Mouse (Mus musculus) hindbrain, postnatal 0 days (tissue): ENCODE results near the gene Adamts5. TPM values are rescaled to one million over a fixed set of nuclear protein-coding genes. Genes with fewer than 3 reads are reported as not detected.

Experiments used
- ATAC-seq: fragments of 200-750 bp; cut with Nextera tagmentation; 2 replicates; pipeline ENCODE4 v1.8.0; 2017; ENCODE audit warnings: mild to moderate bottlenecking, moderate TSS enrichment, moderate library complexity
- DNase-seq: peaks from one replicate; pipeline ENCODE4 v3.0.0-alpha.2; 2015; ENCODE audit warnings: low spot score
- H3K27ac ChIP-seq: fragments of 300-500 bp; sonication (generic); 2 replicates; pipeline ENCODE4 v1.5.1; 2014; ENCODE audit warnings: mild to moderate bottlenecking
- H3K27me3 ChIP-seq: fragments of 300-500 bp; sonication (generic); 2 replicates; pipeline ENCODE4 v1.6.1; 2014; ENCODE audit warnings: low read length, mixed read lengths; ENCODE audit not compliant: insufficient read depth
- H3K36me3 ChIP-seq: fragments of 300-500 bp; sonication (generic); 2 replicates; pipeline ENCODE4 v1.6.1; 2014; ENCODE audit warnings: low read length, mixed read lengths; ENCODE audit not compliant: insufficient read depth
- H3K4me1 ChIP-seq: fragments of 300-500 bp; sonication (generic); 2 replicates; pipeline ENCODE4 v1.6.1; 2014; ENCODE audit warnings: antibody characterized with exemption, low read length, mixed read lengths; ENCODE audit not compliant: insufficient read depth
- H3K4me2 ChIP-seq: fragments of 300-500 bp; sonication (generic); 2 replicates; pipeline ENCODE4 v1.6.1; 2014; ENCODE audit warnings: low read depth, mild to moderate bottlenecking, low read length, moderate library complexity, mixed read lengths
- H3K4me3 ChIP-seq: fragments of 300-500 bp; sonication (generic); 2 replicates; pipeline ENCODE4 v1.5.1; 2014; ENCODE audit warnings: low read length
- H3K9ac ChIP-seq: fragments of 300-500 bp; sonication (generic); replicated peaks from 2 replicates; pipeline ENCODE4 v1.6.1; 2014; ENCODE audit warnings: mild to moderate bottlenecking, low read length, moderate library complexity, mixed read lengths
- H3K9me3 ChIP-seq: fragments of 300-500 bp; sonication (generic); 2 replicates; pipeline ENCODE4 v1.6.1; 2016; ENCODE audit warnings: low read length, mixed read lengths
- CTCF ChIP-seq: IDR thresholded peaks from 2 replicates; pipeline ENCODE4 v1.5.1; 2016; ENCODE audit warnings: antibody characterized with exemption, control low read depth, low read depth
- WGBS: fragments of 180-500 bp; shearing (Covaris S2); extraction: QIAGEN DNeasy Blood & Tissue Kit; methylation state at CpG from one replicate; pipeline ENCODE4 v1.1.7; 2014; 5-methylcytosine and 5-hydroxymethylcytosine counted together
- polyA plus RNA-seq: library from polyadenylated mRNA; unstranded; fragments of >200 nt; fragmentation: Nextera tagmentation; extraction: Ambion mirVana; gene quantifications from 2 replicates; pipeline ENCODE4 v1.2.1, GENCODE M21; 2015
- total RNA-seq: library from RNA; depleted of rRNA; stranded (reverse); fragments of >200 nt; gene quantifications from 2 replicates; pipeline ENCODE4 v1.2.3, GENCODE M21; 2014

Gene Adamts5
- total and polyA plus RNA-seq, 2 experiments from 2014 or later: 3.4 to 4.1 TPM

GRCm38 (mm10) chr16:85899790-85900587, 1.6 kb downstream of the Adamts5 start:
- Histone ChIP-seq H3K4me1 (no peaks in the 10 kb centered on the region), H3K9ac (peak overlapping the region; percentile 58), H3K27me3 (no peaks in the 10 kb centered on the region), H3K36me3 (no peaks in the 10 kb centered on the region), H3K9me3 (no peaks in the 10 kb centered on the region), H3K4me3 (peak overlapping the region; percentile 58), H3K27ac (peak overlapping the region; percentile 65; the same call in 1 of the 2 replicates), H3K4me2 (peak overlapping the region; percentile 96)
- DNase-seq (peak; percentile 52), ATAC-seq (peak; percentile 50)
- TF ChIP-seq CTCF: no peak
- WGBS: 3% methylated on average over 45 of the region's 45 CpGs

- H3K9me3 ChIP-seq: no peaks in the 10 kb centered on the region
- H3K4me1 ChIP-seq: no peaks in the 10 kb centered on the region
- ATAC-seq: peak; percentile 52
- TF ChIP-seq CTCF: peak; percentile 62
- peak overlapping the region; percentile 58 for H3K4me3 ChIP-seq
- H3K36me3 ChIP-seq: no peaks in the 10 kb centered on the region
- no peak overlapping the region for H3K27ac ChIP-seq
- peak overlapping the region; percentile 58 for H3K9ac ChIP-seq
- H3K4me2 ChIP-seq: peak overlapping the region; percentile 96
- peak; percentile 62 for DNase-seq
- WGBS: 16% methylated on average over 25 of the region's 25 CpGs
- H3K27me3 ChIP-seq: no peaks in the 10 kb centered on the region
Measured at GRCm38 (mm10) chr16:85899301-85899721, 2.3 kb downstream of the Adamts5 start.

GRCm38 (mm10) chr16:85898816-85899215, 2.8 kb downstream of the Adamts5 start:
- H3K4me1 ChIP-seq: no peaks in the 10 kb centered on the region
- H3K4me3 ChIP-seq: peak overlapping the region; percentile 9; the same call in 1 of the 2 replicates
- ATAC-seq (no peak), DNase-seq (no peak)
- H3K27me3 ChIP-seq: no peaks in the 10 kb centered on the region
- H3K9ac ChIP-seq: no peak overlapping the region
- no peak for TF ChIP-seq CTCF
- no peaks in the 10 kb centered on the region for H3K9me3 ChIP-seq
- peak overlapping the region; percentile 96 for H3K4me2 ChIP-seq
- no peaks in the 10 kb centered on the region for H3K36me3 ChIP-seq
- 93% methylated on average over 10 of the region's 10 CpGs for WGBS
- H3K27ac ChIP-seq: no peak overlapping the region

- Histone ChIP-seq H3K4me1 (no peaks in the 10 kb centered on the region), H3K4me3 (no peak overlapping the region), H3K9me3 (no peaks in the 10 kb centered on the region), H3K9ac (no peak overlapping the region), H3K27me3 (no peaks in the 10 kb centered on the region), H3K27ac (no peak overlapping the region), H3K4me2 (peak overlapping the region; percentile 96; the same call in 1 of the 2 replicates), H3K36me3 (no peaks in the 10 kb centered on the region)
- no peak for DNase-seq
- WGBS: 83% methylated on average over 4 of the region's 4 CpGs
- TF ChIP-seq CTCF: no peak
- no peak for ATAC-seq
Measured at GRCm38 (mm10) chr16:85898391-85898790, 3.2 kb downstream of the Adamts5 start.

- WGBS: 92% methylated on average over 3 of the region's 3 CpGs
- Histone ChIP-seq H3K9me3 (no peaks in the 10 kb centered on the region), H3K27ac (no peak overlapping the region), H3K36me3 (no peaks in the 10 kb centered on the region), H3K4me3 (no peak overlapping the region), H3K4me1 (no peaks in the 10 kb centered on the region), H3K27me3 (no peaks in the 10 kb centered on the region), H3K9ac (no peak overlapping the region), H3K4me2 (peak overlapping the region; percentile 1; the same call in 1 of the 2 replicates)
- no peak for TF ChIP-seq CTCF
- ATAC-seq (no peak), DNase-seq (no peak)
Measured at GRCm38 (mm10) chr16:85897854-85898253, 3.8 kb downstream of the Adamts5 start.

DNA sequence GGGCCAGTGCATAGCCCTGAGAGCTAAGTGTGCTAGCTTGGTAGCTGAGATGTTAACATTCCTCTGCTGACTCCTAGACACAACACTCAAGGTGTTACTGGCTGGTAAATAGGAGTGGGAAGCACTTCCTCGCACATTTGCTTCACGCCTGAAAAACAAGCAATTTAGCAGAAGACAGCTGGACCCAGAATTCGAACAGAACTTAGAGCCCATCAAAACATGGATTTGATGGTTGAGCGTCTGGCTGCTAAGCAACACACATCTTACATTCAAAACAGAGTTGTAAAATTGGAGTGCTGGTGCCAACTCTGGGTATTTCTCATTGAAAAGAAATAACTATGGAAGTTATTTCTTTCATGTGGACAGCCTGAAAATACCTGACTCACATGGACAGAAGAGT, 5.7 kb downstream of the Adamts5 start:
- no peaks in the 10 kb centered on the region for H3K4me1 ChIP-seq
- H3K4me2 ChIP-seq: no peak overlapping the region
- DNase-seq: no peak
- no peak overlapping the region for H3K9ac ChIP-seq
- WGBS: 82% methylated on average over 4 of the region's 4 CpGs
- no peak overlapping the region for H3K27ac ChIP-seq
- no peak for ATAC-seq
- TF ChIP-seq CTCF: no peak
- no peak overlapping the region for H3K4me3 ChIP-seq
- H3K27me3 ChIP-seq: no peaks in the 10 kb centered on the region
- H3K9me3 ChIP-seq: no peaks in the 10 kb centered on the region
- no peaks in the 10 kb centered on the region for H3K36me3 ChIP-seq

DNA sequence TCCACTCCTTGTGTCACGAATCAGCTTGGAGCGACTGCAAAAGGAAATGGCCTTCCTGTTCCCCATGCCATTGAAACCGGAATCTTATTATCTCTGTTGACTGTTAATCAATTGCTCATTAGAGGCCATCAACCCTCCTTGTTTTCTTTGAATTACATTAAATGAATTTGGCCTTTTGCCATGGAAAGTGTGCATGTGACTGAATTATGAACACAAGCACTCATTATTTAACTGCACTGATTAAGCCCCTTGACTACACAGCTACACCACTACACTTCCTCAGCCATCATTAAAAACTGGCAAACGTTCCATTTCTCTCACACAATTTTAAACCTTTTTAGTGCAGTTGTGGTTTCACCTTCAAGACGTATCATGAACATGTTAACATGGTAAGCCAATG, 11.8 kb downstream of the Adamts5 start:
- 37% methylated on average over 5 of the region's 5 CpGs for WGBS
- DNase-seq (peak; percentile 16), ATAC-seq (no peak)
- H3K27me3 ChIP-seq: no peaks in the 10 kb centered on the region
- H3K36me3 ChIP-seq: no peaks in the 10 kb centered on the region
- TF ChIP-seq CTCF: no peak
- no peak overlapping the region for H3K4me2 ChIP-seq
- no peaks in the 10 kb centered on the region for H3K9me3 ChIP-seq
- no peak overlapping the region for H3K9ac ChIP-seq
- H3K27ac ChIP-seq: no peak overlapping the region
- no peak overlapping the region for H3K4me3 ChIP-seq
- no peaks in the 10 kb centered on the region for H3K4me1 ChIP-seq
